Mouse (Mus musculus) CH12.LX (cell line): ENCODE measurements around the gene D6Ertd527e. TPM values are rescaled to one million over a fixed set of nuclear protein-coding genes. Genes with fewer than 3 reads are reported as not detected.

Experiments
- DNase-seq: peaks from one replicate; pipeline ENCODE4 v3.0.0-alpha.2; 2013; ENCODE audit errors: extremely low read depth
- H3K27ac ChIP-seq: 2 replicates; pipeline ENCODE4 v1.5.1; 2012; ENCODE audit warnings: low read depth, mild to moderate bottlenecking, control low read depth, moderate library complexity; ENCODE audit not compliant: insufficient read depth
- H3K27me3 ChIP-seq: replicated peaks from 2 replicates; pipeline ENCODE3; 2012; ENCODE audit warnings: inconsistent platforms
- H3K36me3 ChIP-seq, 2 experiments: replicated peaks in 1 of 2; 2 replicates each; pipeline versions ENCODE3 to v1.6.1; 2012; ENCODE audit warnings: inconsistent platforms in 1 of 2, low read length in 1 of 2, mild to moderate bottlenecking in 1 of 2, mixed read lengths in 1 of 2, moderate library complexity in 1 of 2; ENCODE audit not compliant: control insufficient read depth in 1 of 2, insufficient read depth in 1 of 2
- H3K4me1 ChIP-seq, 2 experiments: 2 replicates each; pipeline ENCODE4 v1.6.1; 2012; ENCODE audit warnings: inconsistent platforms in 1 of 2, moderate library complexity in 1 of 2; ENCODE audit not compliant: insufficient read depth in 2 of 2, control insufficient read depth in 1 of 2
- H3K4me2 ChIP-seq: 2 replicates; pipeline ENCODE4 v1.6.1; 2012; ENCODE audit warnings: low read depth, mild to moderate bottlenecking, control low read depth; ENCODE audit not compliant: poor library complexity, insufficient read depth, severe bottlenecking
- H3K4me3 ChIP-seq, 3 experiments: fragments of 150-350 bp in 1 of 3; sonication (generic) in 1 of 3; replicated peaks in 1 of 3; 2 replicates each; pipeline versions ENCODE3 to v1.5.1; 2011 to 2012; ENCODE audit warnings: low read depth in 2 of 3, low read length in 2 of 3, mild to moderate bottlenecking in 2 of 3, moderate library complexity in 2 of 3, control low read depth in 1 of 3, improper control_type of control experiment in 1 of 3, inconsistent platforms in 1 of 3, mixed read lengths in 1 of 3; ENCODE audit not compliant: poor library complexity in 1 of 3
- H3K79me2 ChIP-seq: replicated peaks from 2 replicates; pipeline ENCODE4 v1.6.1; 2012; ENCODE audit warnings: mild to moderate bottlenecking, moderate library complexity; ENCODE audit not compliant: control insufficient read depth, poor library complexity, insufficient read depth, severe bottlenecking; ENCODE audit errors: extremely low read depth
- H3K9ac ChIP-seq: 2 replicates; pipeline ENCODE4 v1.6.1; 2012; ENCODE audit warnings: low read depth, mild to moderate bottlenecking, control low read depth, moderate library complexity; ENCODE audit not compliant: insufficient read depth
- H3K9me3 ChIP-seq: replicated peaks from 2 replicates; pipeline ENCODE3; 2012; ENCODE audit warnings: low read length, inconsistent platforms, mixed read lengths
- BHLHE40 ChIP-seq: IDR thresholded peaks from 2 replicates; pipeline ENCODE4 v1.6.1; 2011; ENCODE audit warnings: mild to moderate bottlenecking, low read depth, low read length, improper control_type of control experiment
- CHD1 ChIP-seq: IDR thresholded peaks from 2 replicates; pipeline ENCODE4 v1.6.1; 2012; ENCODE audit warnings: low read depth, low read length, improper control_type of control experiment, inconsistent platforms
- CTCF ChIP-seq, 2 experiments: IDR thresholded peaks in 1 of 2; conservative IDR thresholded peaks in 1 of 2; 2 replicates each; pipeline ENCODE4 v1.5.1; 2011 to 2012; ENCODE audit warnings: low read depth in 2 of 2, low read length in 2 of 2, improper control_type of control experiment in 1 of 2, inconsistent platforms in 1 of 2, mild to moderate bottlenecking in 1 of 2, moderate library complexity in 1 of 2
- E2F4 ChIP-seq: IDR thresholded peaks from 2 replicates; pipeline ENCODE4 v1.6.1; 2011; ENCODE audit warnings: low read depth, low read length, improper control_type of control experiment; ENCODE audit not compliant: insufficient replicate concordance
- JUN ChIP-seq: IDR thresholded peaks from 2 replicates; pipeline ENCODE4 v1.6.1; 2011; ENCODE audit warnings: low read depth, mild to moderate bottlenecking, low read length, improper control_type of control experiment, moderate library complexity; ENCODE audit not compliant: insufficient read depth
- KAT2A ChIP-seq: IDR thresholded peaks from 2 replicates; pipeline ENCODE4 v1.6.1; 2012; ENCODE audit warnings: low read length, improper control_type of control experiment, inconsistent platforms; ENCODE audit not compliant: insufficient replicate concordance
- MAFK ChIP-seq: IDR thresholded peaks from 2 replicates; pipeline ENCODE4 v1.6.1; 2011; ENCODE audit warnings: low read length, improper control_type of control experiment; ENCODE audit not compliant: insufficient replicate concordance
- MAX ChIP-seq: IDR thresholded peaks from 2 replicates; pipeline ENCODE4 v1.6.1; 2011; ENCODE audit warnings: low read length, improper control_type of control experiment
- MXI1 ChIP-seq: IDR thresholded peaks from 2 replicates; pipeline ENCODE4 v1.6.1; 2011; ENCODE audit warnings: mild to moderate bottlenecking, low read depth, low read length, improper control_type of control experiment
- NELFE ChIP-seq: IDR thresholded peaks from 2 replicates; pipeline ENCODE4 v1.6.1; 2011; ENCODE audit warnings: low read depth, low read length, improper control_type of control experiment
- POLR2A ChIP-seq: IDR thresholded peaks from 2 replicates; pipeline ENCODE4 v1.6.1; 2011; ENCODE audit warnings: low read depth, mild to moderate bottlenecking, improper control_type of control experiment, low read length
- RAD21 ChIP-seq: IDR thresholded peaks from 2 replicates; pipeline ENCODE4 v1.6.1; 2011; ENCODE audit warnings: low read depth, mild to moderate bottlenecking, low read length, improper control_type of control experiment, moderate library complexity
- SIN3A ChIP-seq: IDR thresholded peaks from 2 replicates; pipeline ENCODE4 v1.6.1; 2012; ENCODE audit warnings: low read length, improper control_type of control experiment, inconsistent platforms
- SMC3 ChIP-seq: IDR thresholded peaks from 2 replicates; pipeline ENCODE4 v1.6.1; 2011; ENCODE audit warnings: low read depth, low read length, improper control_type of control experiment
- UBTF ChIP-seq: IDR thresholded peaks from 2 replicates; pipeline ENCODE4 v1.6.1; 2012; ENCODE audit warnings: low read depth, mild to moderate bottlenecking, inconsistent platforms, low read length, improper control_type of control experiment, moderate library complexity
- USF1 ChIP-seq: IDR thresholded peaks from 2 replicates; pipeline ENCODE4 v1.6.1; 2014; ENCODE audit warnings: low read depth, mild to moderate bottlenecking, inconsistent platforms, low read length, improper control_type of control experiment
- USF2 ChIP-seq: conservative IDR thresholded peaks from 2 replicates; pipeline ENCODE4 v1.6.1; 2011; ENCODE audit warnings: low read depth, low read length, improper control_type of control experiment
- ZNF384 ChIP-seq: IDR thresholded peaks from 2 replicates; pipeline ENCODE4 v1.6.1; 2012; ENCODE audit warnings: low read depth, low read length, improper control_type of control experiment, inconsistent platforms
- dilution Hi-C: fragments of 300-500 bp; cut with MboI; formaldehyde crosslinking; loops from 2 replicates; pipeline ENCODE4 v1.14.3; 2020; ENCODE audit warnings: low sequenced_read_pairs; ENCODE audit not compliant: extremely low pct_unique_long_range_greater_than_20kb, extremely low pct_ligation_motif_present
- in situ Hi-C: fragments of 300-500 bp; cut with MboI; formaldehyde crosslinking; loops from 3 replicates; pipeline ENCODE4 v1.14.3; 2019; ENCODE audit warnings: low sequenced_read_pairs, low pct_ligation_motif_present, low pct_unique_long_range_greater_than_20kb, mixed read lengths
- polyA plus RNA-seq: library from polyadenylated mRNA; unstranded; fragments of >175 nt; gene quantifications from 2 replicates; pipeline ENCODE4 v1.2.1, GENCODE M21; 2012; ENCODE audit warnings: low read depth; ENCODE audit not compliant: insufficient read length
- total RNA-seq, 2 experiments: library from RNA; depleted of rRNA; stranded (reverse); fragments of 300-350 nt in 1 of 2; fragments of >200 nt in 1 of 2; gene quantifications; 2 replicates each; pipeline ENCODE4 v1.2.3; 2012 to 2014

The D6Ertd527e gene
- total and polyA plus RNA-seq, 3 experiments: 0.10 to 0.34 TPM; not detected in 1

GRCm38 (mm10) chr6:87103314-87103713 lies 1.2 kb upstream of the D6Ertd527e start:
- no peaks in the 10 kb centered on the region for H3K27me3 ChIP-seq
- H3K36me3 ChIP-seq: no peaks in the 10 kb centered on the region
- no peaks in the 10 kb centered on the region for H3K79me2 ChIP-seq
- dilution Hi-C loops: no loop called here
- no peak overlapping the region for H3K4me3 ChIP-seq
- no peak overlapping the region for H3K4me2 ChIP-seq
- no peak overlapping the region for H3K9ac ChIP-seq
- H3K27ac ChIP-seq: no peak overlapping the region
- in situ Hi-C loops: loop anchor here (5.0 to 10.0 kb wide), 2 partner anchors 224 to 351 kb away; no protein-coding TSS in a partner anchor
- no peak for TF ChIP-seq USF1
- TF ChIP-seq SIN3A: no peak
- TF ChIP-seq KAT2A: no peak
- no peak for TF ChIP-seq POLR2A
- no peak for TF ChIP-seq JUN
- TF ChIP-seq UBTF: no peak
- TF ChIP-seq USF2: no peak
- no peak for TF ChIP-seq MXI1
- no peak for TF ChIP-seq ZNF384
- TF ChIP-seq MAFK: no peak
- TF ChIP-seq CHD1: no peak
- TF ChIP-seq SMC3: no peak
- no peak for TF ChIP-seq RAD21
- TF ChIP-seq NELFE: no peak
- no peak for TF ChIP-seq E2F4
- TF ChIP-seq CTCF (conservative IDR thresholded peaks at IDR 0.05 in 1 of 2, IDR thresholded peaks at IDR 0.05 in 1 of 2; ENCODE audit: low read depth in 2 of 2, low read length in 2 of 2): no peak
- H3K4me1 ChIP-seq: peaks cover 7 to 13% of the 10 kb centered on the region in 2 experiments; a peak in 3 of 4 replicates
- H3K9me3 ChIP-seq: no peaks in the 10 kb centered on the region
- DNase-seq: no peak

DNA sequence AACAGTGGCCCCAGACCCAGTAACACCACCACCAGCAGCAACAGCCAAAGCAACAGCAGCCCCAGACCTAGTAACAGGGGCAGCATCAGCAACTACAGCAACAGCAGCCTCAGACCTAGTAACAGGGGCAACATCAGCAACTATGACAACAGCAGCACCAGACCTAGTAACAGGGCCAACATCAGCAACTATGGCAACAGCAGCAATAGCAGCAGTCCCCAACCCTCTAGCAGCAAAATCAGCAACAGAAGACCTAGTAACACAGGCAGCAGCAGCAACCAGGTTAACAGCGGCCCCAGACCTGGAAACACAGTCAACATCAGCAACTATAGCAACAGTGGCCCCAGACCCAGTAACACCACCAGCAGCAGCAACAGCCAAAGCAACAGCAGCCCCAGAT lies 6.9 kb downstream of the D6Ertd527e start:
- H3K27ac ChIP-seq: no peak overlapping the region
- no peak overlapping the region for H3K4me2 ChIP-seq
- no peaks in the 10 kb centered on the region for H3K27me3 ChIP-seq
- no peaks in the 10 kb centered on the region for H3K79me2 ChIP-seq
- H3K9ac ChIP-seq: no peak overlapping the region
- no peaks in the 10 kb centered on the region for H3K36me3 ChIP-seq
- dilution Hi-C loops (no loop called here), in situ Hi-C loops (no loop called here)
- H3K4me1 ChIP-seq: peaks cover 2 to 5% of the 10 kb centered on the region in 2 experiments; a peak in 2 of 4 replicates
- TF ChIP-seq BHLHE40 (no peak), KAT2A (no peak), MAX (no peak)
- H3K9me3 ChIP-seq: no peaks in the 10 kb centered on the region
- no peak for DNase-seq
- no peak overlapping the region for H3K4me3 ChIP-seq
